Mouse (Mus musculus): ENCODE measurements around the gene Gas7.

Gene Gas7

DNA sequence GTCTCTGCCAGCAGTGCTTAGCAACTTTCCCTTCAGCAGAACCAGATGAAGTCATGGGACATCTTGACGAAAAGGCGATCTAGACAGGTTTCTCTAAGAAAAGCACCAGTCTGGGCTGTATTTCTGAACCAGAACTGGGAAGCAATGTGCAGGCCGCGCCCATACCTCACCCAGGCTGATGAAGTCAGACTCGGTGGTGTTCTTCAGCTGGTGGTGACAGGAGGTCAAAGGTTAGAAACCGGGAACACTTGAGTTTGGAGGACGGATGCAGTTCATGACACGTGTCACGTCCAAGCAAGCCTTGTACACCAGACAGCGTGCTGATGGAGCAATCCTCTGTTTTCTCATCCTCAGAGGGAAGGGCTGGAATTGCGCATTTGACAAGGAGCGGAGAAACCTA, 32.9 kb downstream of the Gas7 start:
- DNase-seq (ENCODE audit: low read depth, low spot score) = no peak

DNA sequence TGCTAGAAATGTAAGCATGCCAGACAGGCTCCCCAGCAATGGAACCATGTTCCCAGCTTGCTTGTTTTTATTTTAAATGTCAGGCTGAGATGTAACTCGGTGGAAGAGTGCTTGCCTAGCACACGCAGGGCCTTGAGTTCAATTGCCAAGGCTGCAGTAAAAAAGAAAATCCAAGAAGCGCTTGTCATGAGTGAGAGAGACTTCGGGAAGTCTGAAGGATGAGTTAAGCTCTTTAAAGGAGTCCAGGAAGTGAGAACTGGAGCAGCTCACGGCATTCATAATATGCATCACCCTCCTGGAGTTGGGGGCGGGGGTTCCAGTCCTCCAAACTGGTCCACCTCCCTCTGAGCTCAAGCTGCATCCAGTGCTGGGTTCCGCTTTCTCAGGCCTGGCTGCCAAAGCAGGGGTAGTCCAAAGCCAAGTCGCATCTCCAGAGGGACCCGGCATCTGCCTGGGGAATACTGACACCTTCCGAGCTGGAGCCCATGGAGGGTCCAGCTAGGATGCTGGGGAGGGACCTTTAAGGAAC, 34.5 kb downstream of the Gas7 start:
- peak; percentile 9 for DNase-seq (ENCODE audit: low read depth, low spot score)

DNA sequence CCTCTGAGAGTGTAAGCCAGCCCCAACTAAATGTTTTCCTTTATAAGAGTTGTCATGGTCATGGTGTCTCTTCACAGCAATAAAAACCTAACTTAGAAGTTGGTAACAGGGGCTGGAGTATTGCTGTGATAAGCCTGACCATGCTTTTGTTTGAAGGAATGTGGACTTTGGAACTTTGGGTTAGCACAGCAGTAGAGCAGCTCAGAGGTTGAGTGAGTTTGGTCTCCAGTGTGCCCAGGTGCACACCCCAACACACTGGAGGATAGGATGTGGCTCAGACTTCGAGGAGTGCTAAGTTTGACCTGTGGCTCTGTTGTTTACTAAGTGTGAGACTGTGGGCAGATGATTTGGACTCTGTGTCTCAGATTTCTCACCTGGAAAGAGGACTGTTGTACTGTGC, 41.6 kb downstream of the Gas7 start:
- DNase-seq (ENCODE audit: low read depth, low spot score) = no peak

DNA sequence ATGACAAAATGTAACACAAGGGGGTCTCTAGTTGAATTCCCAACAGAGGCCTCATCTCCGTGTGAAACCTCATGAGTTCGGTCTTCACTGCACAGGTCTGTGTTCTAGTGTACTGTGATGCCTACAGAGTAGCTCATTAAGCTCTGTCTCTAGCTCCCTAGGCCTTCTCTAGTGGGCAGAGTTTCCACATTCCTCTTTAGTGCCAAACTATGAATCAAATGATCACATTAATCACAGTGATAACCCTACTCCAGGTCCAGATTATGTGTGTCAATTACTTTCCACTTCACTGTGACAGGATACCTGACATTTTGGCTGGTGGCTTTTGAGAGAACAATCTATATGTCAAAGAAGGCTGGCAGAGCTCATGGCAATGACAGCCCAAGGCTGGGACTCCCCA, 44.9 kb downstream of the Gas7 start:
- DNase-seq (ENCODE audit: low read depth, low spot score) = no peak

DNA sequence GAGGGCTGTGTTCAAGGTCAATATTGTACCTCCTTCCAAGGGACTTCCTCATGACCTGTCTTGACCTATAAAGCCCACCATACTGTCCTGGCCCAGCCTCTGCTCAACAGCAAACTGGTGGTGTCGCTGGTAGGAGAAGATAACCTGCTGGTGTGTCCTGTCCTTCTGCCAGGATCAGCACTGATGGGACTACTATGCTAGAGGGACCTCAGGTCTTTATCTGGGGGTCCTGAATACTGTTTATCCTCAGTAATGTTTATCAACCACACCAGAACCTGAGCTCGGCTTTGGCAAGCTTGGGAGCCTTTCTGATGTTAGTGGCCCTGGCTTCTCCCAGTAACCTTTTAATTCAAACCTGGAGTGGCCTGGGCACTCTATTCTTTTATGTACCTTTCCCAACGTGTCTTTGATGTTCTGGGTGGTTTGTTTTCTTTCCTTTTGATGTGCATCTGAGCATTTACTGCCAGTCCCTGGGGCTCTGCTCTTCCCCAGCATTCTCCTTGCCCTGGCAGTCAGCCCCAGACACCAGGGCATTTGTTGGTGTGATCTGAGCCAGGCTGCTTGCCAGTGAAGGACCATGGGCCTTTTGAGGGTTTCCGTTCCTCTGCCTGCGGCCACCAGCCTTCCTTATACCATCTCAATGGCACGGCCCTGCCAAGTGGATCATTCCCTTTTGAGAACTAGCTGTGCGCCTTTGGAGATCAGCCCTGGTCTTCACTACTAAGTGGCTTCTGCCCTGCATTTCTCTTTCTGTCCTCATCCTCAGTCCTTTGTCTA, 46.4 kb downstream of the Gas7 start:
- no peak for DNase-seq (ENCODE audit: low read depth, low spot score)

DNA sequence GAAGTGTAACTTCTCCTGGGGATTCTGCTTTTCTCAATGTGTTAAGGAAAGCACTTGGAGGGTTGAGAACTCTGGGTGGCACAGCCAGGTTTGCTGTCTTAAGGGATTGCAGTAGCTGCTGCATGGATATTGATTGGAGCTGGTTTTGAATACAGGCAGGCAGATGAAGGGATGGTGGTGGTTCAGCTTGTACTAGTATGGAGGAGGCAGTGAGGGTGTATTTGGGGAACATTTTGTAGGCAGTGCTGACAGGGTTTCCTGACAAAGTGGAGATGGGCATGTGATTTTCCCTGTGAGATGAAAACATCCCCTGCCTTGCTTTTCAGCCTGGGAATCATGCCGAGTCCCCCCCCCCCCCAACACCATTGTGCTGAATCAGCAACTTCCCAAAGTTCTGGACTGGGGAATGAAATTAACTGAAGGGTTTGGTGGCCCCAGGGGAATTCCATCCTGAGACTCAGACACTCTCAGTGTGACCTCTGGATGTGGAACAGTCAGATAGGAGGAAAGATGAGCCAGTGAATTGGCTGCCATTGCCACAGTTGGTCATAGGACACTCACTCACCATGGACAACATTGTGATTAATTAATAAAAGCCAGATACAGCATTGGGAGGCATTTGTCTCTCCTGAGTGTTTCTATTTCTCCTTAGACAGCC, 54.1 kb downstream of the Gas7 start:
- DNase-seq (ENCODE audit: low read depth, low spot score) = no peak

DNA sequence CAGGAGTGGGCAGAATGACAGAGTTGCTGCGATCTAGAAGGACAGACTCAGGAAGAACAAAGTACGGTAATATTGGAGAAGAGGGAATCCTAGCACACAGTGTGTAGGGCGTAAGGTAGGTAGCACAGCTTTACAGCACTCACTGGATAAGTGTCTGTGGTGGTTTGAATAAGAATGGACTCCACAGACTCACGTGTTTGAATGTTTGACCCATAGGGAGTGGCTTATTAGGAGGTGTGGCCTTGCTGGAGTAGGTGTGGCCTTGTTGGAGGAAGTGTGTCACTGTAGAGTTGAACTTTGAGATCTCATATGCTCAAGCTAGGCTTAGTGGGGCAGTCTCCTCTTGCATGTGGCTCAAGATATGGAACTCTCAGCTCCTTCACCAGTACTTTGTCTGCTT, 55.6 kb downstream of the Gas7 start:
- peak; percentile 82 for DNase-seq (ENCODE audit: low read depth, low spot score)

DNA sequence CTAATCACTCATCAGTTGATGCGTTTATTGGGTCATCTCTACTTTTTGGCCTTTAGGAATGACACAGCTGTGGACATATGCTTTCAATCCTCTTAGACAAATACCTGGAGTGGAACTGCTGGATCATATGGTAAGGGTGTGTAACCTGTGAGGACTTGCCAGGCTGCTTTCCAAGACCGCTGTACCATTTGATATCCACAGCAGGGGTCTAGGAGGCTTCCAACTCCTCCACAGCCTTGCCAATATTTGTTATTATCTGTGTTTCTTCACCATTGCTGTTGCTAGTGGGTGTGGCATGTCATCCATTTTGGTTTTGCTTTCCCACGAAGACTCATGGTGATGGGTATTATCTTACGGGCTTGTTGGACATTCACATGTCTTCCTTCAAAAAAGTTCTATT, 57.8 kb downstream of the Gas7 start:
- DNase-seq (ENCODE audit: low read depth, low spot score) = no peak

DNA sequence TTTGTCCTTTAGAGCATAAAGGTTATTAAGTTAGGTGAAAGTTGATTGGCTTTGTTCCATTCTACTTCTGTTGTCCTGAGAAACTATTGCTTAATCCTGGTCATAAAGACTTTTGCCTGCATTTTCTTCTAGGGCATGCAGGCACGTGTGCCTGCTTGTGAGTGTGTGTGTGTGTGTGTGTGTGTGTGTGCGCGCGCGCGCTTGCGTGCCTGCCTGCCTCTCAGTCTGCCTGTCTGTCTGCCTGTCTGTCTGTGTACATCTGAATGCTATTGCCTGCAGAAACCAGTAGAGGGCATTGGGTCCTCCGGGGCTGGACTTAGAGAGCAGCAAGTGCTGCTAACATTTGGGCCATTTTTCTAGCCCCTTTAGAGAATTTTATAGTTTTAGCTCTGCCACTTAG, 59.2 kb downstream of the Gas7 start:
- peak; percentile 76 for DNase-seq (ENCODE audit: low read depth, low spot score)

DNA sequence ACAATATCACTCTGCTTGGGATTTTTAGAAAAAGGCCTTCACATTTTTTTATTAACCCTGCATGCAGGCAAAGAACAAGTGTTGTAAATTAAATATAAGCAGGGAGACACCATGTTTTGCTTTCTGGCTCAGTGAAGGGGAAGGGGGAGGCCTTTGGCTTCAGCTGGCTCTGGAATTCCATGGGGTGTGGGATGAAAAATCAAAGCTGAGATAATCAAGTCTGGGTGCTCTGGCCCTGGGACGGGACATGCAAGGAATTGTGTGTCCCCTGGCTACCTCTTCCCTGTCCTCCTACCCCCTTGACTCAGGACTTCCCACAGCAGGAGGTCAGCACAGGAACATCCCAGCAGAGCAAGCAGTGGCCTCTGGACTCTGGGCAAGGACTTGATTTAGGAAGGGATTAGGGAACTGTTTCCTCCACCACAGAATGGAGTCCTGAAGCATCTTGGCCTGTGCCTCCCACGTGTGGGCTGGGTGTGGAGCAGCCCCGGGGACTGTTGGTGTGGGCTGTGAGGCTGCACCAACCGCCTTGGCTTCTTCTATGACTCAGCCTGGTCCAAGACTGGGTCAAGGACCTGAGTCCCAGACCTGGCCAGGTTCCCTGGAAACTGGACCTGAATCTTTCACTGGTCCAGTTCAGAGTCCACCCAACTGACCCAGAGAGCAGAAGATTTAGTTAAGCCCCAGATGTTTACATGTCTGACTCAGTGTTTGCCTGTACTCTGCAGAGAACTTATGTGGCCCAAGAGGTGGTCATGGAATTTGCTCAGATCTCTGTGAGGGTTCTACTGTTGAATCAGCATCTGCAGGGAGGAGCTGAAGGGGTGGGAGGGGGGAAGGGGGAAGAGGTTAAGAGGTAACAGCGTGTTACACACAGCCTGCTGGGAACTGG, 60.0 kb downstream of the Gas7 start:
- DNase-seq (ENCODE audit: low read depth, low spot score) = no peak

DNA sequence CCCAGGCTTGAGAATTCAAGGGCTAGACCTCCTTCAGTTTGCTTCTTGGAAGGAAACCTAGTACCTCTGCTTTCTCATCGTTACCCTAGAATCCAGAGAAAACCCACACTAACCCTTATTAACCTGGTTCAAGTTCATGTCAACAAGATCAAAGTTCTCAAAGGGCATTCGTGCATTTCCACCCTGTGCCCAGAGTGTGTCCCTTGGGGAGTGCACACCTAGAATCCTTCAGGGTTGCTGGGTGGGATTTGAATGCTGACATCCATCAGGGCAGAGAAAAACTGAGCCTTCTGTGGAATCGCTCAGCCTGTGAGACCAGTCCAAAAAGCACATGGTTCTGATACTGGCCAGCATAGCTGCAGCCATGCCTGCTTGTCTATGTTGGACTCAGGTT, 60.7 kb downstream of the Gas7 start:
- no peak for DNase-seq (ENCODE audit: low read depth, low spot score)

DNA sequence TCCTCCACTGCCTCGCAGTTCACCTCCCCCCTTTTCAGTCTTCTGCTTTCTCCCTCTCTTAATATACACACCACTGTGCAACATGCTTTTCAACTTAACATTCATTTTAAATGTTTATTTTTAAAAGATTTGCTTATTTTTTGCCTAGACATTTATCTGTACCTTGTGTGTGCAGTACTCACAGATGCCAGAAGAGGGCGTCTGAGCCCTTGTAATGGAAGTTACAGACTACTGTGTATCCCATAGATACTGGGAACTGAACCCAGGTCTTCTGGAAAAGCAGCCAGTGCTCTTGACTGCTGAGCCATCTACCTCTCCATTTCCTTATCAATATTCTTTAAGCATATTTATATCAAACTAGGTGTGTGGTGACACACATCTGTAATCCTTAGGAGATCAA, 62.5 kb downstream of the Gas7 start:
- peak; percentile 63 for DNase-seq (ENCODE audit: low read depth, low spot score)

DNA sequence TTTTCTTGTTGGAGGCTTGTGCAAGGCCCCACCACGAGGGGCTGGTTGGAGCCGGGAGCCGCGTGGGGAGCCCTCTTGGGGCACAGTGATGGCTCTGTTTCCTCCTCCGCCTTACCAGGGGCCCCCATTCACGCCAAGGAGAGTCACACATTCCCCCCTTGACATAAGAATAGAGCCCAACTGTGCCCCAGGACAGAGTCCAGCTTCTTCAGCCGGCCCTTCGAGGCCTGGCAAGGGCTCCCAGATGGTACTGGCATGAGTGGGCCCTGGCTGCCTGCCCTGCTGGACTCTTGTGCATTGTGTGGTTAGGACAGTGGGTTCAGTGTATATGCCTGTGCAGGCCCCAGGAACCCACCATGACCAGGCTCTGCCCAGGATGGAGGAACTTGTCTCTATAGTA, 63.7 kb downstream of the Gas7 start:
- DNase-seq (ENCODE audit: low read depth, low spot score) = no peak

DNA sequence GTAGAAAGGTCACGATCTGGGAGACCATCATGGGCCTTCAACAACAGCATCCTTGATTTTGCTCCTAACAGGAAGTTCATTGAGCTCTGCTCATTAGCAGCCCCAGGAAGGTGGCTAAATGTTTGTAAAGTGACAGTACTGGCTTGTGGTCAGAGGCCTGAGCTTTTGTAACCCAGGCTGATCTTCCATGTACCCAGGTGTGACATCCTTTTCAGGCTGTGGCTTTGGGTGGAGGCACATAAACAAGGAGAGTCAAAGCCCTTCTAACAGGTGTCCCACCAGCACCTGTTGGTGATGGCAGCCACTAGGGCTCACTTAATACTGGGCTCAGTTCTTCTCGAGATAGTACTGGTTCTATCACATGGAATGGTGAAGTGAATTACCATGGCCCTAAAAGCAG, 67.4 kb downstream of the Gas7 start:
- DNase-seq (ENCODE audit: low read depth, low spot score) = no peak

DNA sequence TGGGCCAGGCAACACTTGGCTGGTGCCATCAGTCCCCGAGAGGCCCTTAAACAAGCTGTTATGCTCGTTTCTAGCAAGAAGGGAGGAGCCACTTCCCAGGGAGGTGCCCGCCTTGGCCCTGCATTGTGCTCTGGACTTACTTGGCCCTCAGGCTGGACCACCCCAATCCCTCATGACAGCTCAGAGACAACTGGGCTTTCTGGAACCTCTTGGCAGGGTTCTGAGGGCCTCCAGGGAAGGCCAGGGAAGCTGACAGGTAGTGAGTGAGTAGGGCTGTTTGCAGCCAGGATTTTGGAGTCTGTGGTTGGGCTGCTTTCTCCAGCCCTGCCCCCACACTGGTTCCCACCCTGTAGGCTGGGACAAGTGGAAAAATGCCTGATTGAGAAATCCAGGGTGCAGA, 68.6 kb downstream of the Gas7 start:
- DNase-seq (ENCODE audit: low read depth, low spot score) = no peak

DNA sequence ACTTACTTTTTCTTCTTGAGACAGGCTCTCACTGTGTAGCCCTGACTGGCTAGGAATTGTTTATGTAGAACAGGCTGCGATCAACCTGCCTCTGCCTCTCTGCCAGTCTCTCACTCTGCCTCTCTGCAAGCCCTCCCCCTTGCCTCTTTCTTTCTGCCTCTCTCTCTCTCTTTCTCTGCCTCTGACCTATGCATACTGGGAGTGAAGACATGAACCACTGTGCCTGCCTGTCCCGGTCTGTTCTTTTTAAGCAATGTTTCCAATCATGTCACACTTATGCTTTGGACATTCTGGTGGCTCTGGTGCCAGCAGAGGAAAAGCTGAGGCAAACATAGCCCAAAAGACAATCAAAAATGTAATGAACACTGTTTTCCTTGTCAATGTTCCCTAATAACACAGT, 69.5 kb downstream of the Gas7 start:
- no peak for DNase-seq (ENCODE audit: low read depth, low spot score)

DNA sequence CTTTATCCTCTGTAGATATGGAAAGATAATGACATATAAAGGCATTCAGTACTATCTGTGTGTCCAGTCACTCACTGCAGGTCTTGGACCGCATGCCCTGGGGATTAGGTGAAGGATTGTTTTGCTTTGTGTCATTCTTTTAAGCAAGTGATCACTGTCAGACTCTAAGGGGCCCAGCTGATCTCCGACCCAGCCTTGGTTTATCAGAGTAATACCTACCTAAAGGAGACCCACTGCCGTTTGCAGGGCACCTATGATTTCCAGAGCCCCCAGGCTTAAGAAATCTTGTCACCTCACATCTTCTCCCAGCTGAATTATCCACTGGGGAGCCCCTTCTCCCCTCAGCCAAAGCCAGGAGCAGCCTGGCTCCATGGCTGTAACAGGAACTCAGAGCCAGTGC, 70.6 kb downstream of the Gas7 start:
- DNase-seq (ENCODE audit: low read depth, low spot score) = no peak

DNA sequence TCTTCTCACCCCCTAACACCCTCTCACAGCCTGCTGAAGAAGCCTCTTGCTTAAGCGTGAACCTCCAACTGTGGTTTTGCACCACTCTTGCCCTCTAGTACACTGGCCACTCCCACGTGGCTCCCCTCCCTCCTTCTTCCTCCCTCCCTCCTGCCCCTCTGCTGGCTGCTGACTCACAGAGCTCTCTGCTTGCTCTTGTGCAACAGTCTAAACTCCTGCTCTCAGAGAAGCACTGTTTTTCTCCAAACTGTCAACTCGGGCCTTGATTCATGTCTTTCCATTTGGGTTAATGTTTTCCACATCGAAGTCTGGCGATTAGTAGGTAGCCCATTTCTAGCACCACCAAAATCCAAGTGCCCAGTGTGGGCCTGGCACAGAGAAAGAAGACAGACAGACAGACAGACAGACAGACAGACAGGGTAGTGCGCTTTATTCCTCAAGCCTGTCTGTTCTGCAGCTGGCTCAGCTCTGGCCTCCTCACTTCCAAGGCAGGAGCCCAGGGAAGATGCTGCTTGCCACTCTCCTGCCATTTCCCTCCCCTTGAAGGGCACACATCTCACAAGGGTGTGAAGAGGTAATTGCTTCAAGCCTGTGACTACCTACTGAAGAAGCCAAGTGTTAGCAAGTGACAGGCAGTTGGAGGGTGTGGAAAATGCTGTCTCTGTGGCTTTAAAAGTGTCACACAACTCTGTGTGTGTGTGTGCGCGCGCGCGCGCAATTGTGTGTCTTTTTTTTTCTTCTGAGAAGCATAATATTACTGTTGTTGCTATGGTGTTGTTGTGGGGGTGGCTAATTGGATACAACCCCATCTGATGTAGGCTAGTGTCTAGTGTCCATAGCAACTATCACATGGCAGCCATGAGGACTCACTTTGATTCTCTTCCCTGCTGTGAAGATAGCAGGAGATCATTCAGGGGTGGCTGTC, 71.6 kb downstream of the Gas7 start:
- DNase-seq (ENCODE audit: low read depth, low spot score) = no peak

DNA sequence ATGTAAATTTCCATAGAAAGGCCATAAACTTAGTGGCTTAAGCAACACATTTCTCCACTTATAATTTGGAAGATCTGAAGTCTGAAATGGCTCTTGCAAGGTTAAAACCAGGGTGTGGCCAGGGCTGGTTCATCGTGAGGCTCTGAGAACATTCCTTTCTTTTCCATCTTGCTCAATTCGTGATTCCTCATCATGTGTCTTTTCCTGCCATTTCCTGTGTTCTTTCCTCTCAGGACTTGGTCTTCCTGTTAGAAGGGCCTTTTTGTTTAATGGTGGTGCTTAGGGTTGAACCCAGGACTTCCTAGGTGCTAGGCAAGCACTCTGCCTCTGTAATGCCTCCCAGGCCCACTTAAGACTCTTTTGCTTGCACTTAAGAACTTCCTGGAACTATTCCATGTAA, 76.0 kb downstream of the Gas7 start:
- no peak for DNase-seq (ENCODE audit: low read depth, low spot score)

DNA sequence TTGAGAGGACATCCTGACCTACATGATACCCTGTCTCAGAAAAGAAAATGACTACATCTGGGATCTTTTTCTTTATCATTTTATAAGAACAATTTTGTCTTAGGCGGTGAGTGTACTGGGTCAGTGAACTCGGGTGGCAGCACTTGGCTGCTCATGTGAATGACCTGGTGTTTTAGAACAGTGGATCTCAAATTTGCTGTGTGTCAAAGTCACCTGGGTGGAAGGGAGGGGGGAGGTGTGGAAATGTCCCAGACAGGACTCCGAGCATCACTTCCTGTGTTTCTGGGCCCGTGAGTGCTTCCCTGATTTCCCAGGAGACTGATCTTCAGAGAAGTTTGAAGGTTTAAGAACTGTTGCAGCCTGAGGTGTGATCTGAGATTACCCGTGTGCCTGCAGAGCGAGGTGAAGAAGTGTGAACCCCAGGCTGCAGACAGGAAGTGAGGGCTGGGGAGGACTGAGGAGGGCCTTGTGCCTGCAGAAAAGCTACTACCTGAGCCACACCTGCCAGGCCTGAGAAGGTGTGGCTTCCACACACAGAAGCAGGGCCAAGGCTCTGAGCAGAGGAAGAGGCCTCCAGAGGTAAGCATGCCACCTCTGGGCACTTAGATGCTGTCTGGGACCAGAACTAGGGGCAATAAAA, 76.8 kb downstream of the Gas7 start:
- no peak for DNase-seq (ENCODE audit: low read depth, low spot score)

DNA sequence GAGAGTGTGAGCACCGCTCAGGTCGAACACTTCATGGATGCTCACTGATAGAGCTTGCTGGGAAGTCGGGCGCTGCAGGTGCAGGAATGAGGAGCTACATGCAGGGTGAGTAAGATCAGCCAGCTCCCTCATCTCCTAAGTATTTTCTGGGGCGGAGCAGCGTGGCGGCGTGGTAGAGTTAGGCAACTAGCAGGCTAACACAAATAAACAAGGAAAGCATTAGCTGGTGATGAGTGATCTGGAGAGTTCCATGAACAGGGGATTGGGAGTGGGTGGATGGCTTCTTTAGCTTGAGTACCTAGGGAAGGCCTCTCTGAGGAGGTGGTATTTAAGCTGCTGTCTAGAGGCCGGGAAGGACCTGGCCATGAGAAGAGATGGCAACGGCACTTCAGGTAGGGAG, 77.5 kb downstream of the Gas7 start:
- no peak for DNase-seq (ENCODE audit: low read depth, low spot score)

Data from R1 (cell line).